Mouse (Mus musculus): Measurements from ENCODE around the gene Mc1r.
A peak's percentile ranks its signal among the peaks of the same experiment; 100 is the strongest.

Mc1r gene

DNA sequence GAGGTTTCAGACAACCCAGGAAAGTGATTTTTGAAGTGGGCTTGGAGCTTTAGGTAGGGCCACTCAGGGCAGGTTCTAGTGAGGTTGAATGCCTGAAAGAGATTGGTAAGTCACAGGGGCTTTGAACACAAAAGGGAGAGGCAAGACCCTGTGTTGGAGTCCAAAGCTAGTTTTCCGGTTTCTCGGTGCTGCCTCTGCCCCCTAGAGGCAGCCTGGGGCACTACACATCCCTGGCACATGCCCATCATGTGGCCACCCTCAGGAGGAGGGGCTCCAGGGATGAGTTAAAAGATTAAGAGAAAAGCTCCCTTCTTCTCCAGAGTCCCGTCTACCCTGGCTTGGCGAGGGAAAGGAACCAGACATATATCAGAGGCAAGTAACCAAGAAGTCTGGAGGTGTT, at the start of gene Mc1r:
Gene Mc1r, plus strand, starts transcription at position 322 of the 400 bp plus-strand sequence.
- peak; percentile 64 to 80 for DNase-seq (ENCODE audit: low spot score in 2 of 2)

DNA sequence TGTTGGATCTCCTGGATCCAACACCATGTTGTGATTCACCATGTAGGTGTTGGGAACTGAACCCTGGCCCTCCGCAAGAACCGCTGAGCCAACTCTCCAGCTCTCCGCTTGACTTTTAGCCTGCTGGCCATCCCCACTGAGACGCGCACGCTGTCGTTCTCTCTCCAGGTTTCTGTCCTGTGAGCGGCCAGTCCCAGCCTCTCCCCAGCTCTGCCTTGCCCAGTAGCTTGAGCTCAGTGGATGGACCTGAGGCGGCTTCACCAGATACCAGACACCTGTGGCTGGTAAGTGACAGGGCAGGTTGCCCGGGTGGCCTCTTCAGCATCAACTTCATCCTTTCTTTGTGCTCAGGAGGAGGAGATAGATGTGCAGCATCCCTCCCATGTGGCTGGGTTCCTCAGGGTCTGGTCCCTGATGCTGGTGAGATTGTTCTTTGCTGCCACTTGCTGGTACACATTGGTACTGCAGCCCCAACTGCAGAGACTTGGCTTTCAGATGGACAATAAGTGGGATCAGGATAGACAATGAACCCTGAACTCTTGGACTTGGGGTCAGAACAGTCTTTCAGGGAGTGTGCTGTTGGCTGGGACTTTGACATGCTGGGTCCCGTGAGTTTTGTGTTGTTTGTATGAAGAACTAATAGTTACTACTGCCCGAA, 45.7 kb upstream of the Mc1r start:
- DNase-seq (ENCODE audit: low spot score in 2 of 2): peak; percentile 31 to 67

DNA sequence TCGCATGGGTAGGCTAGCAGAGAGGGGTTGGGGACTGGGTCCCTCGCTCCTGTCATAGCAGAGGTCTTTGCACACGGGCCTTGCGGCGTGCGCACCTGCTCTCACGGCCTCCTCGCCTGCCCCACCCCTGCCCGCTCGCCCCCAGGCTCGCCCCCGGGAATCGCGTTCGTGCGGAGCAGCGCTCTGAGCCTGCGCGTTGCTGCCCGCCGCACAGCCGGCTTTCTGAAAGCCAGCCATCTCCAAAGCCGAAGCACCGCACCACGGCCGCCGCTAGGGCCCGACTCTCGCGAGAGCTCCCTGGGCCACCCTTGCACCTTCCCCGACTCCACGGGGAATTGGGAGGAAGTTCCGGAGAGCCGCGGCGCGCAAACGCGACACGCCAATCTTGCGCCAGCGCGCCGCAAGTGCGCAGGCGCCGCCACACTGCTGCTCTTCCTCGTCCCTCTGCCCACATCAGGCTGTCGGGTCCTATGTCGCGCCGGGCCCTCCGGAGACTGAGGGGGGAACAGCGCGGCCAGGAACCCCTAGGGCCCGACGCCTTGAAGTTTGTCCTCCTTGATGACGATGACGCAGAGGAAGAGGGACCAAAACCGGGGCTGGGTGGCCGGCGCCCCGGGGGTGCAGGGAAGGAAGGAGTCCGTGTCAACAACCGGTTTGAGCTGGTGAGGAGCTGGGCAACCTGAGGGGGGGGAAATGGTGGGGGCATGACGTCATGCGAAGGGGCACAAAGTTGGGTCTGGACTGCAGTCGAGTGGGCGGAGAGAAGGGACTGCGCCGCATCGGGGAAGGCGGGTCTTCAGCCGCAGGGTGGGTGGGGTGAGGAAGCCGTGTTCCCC, 33.3 kb upstream of the Mc1r start, which contains the start of gene Tcf25:
Gene Tcf25, plus strand, starts transcription at position 351 of the 836 bp plus-strand sequence.
- DNase-seq (ENCODE audit: low spot score in 2 of 2): peak; percentile 95

DNA sequence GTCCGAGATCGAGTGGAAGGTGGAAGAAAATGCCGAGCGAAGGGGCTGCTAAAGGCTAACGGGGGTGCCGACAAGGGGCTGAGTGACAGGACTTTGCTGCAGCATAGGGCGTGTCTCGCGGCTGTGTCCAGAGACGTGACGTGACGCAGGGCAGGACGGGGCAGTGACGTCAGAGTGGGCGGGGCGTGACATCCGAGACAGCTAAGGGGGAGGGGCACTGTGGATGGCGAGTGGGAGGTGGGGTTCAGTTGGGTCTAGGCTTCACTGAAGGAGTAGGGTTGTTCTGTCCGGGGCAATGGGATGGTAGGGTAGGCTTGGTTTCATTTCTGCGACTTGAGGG, 32.7 kb upstream of the Mc1r start:
- DNase-seq (ENCODE audit: low spot score in 2 of 2): peak; percentile 90 to 95

DNA sequence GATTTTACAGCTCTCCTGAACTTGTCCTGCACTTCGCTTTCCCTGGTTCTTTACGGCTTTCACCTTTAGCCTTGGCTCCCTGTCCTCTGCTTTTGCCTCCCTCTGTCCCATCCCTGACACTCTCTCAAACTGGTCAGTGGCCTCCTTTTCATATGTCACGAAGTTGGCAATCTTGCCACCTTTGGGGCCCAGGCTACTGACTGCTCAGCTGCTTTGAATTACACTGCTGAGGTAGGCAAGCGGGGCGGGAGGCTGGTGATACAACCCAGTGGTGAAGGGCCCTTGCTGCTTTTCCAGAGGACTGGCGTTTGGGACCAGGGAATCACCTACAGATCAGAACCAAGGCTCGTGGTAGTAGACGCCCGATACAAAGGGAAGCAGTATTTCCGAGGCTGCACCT, 31.2 kb upstream of the Mc1r start:
- DNase-seq (ENCODE audit: low spot score in 2 of 2): no peak

DNA sequence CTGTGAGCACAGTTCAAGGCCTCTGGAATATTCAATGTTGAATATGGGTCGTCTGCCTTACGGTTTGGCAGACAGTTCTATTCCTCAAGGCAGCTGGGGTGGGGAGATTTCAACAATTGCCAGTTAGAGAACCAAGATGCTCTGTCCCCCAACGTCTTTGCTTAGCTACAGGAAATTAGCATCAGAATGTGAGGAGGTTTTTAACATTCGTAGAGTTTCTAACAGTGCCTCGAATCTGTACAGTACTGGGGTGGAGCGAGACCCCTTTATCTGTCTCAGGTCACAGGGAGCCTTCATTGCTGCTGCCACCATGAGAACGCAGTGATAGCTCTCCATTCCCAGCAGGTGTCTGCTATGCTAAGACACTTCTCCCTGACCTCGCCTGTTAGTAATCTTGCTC, 30.8 kb upstream of the Mc1r start:
- no peak for DNase-seq (ENCODE audit: low spot score in 2 of 2)

DNA sequence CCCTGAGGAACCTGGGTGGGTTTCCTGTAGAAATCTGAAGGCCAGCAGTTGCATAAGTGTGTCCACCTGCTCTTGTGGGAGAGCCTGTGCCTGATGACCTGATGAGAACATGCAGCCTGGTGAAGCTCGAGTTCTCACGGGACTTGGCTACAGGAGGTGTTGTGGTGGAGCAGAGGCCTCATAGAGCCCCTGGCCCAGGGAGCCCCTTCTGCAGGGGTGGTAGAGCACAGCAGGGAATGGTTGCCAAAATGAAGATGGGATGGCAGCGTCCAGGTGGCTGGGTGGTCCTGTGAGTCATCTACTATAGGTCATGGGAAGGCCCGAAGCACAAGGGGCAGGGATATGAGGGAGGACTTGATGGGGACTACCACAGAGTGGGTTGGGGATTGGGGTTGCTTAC, 25.2 kb upstream of the Mc1r start:
- DNase-seq (ENCODE audit: low spot score in 2 of 2): no peak

DNA sequence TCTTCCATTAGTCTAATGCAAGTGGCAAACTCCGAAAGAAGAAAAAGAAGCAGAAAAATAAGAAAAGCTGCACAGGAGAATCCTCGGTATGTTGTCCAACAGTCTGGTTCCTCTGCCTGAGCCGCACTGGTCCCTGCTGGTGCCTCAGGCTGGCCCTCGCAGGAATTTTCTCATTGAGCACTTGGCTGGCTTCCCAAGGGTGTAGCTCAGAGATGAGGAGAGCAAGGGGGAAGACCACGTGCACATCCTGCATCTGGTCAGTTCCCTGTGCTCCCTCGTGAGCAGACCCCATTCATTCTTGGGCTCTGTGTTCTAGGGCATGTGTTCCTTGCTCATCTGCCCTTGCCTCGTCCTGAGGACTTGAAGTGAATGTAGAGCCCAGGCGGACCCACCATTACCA, 24.4 kb upstream of the Mc1r start:
- no peak for DNase-seq (ENCODE audit: low spot score in 2 of 2)

DNA sequence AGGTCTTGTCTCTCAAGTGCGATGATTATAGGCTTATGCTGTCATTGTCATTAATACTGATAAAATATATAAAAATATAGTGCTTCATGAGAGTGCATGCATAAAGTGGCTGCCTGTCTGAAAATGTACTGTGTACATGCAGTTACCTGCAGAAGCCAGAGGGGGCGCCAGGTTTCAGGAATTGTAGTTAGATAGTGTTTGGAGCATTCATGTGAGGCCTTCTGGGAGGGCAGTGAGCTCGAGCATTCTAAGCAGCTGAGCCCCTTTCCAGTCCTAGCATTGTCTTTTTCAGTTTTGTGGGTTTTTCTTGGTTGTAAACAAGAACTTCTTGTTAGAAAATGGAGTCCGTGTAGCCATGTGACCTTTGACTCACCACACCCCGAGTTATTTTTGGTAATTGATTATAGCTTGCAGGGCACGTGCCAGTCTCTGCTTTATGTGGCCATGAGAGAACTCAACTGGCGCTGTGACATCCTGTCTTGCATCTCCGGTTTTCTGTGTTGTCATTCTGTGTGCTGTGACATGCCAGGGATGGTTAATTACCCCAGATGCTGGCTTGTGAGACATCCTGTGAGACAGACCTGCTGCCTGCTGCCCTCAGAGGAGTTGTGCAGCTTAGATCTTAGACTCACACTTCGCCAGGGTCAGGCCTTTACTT, 21.9 kb upstream of the Mc1r start:
- peak in 1 of 2 experiments; percentile 50 for DNase-seq (ENCODE audit: low spot score in 2 of 2)

DNA sequence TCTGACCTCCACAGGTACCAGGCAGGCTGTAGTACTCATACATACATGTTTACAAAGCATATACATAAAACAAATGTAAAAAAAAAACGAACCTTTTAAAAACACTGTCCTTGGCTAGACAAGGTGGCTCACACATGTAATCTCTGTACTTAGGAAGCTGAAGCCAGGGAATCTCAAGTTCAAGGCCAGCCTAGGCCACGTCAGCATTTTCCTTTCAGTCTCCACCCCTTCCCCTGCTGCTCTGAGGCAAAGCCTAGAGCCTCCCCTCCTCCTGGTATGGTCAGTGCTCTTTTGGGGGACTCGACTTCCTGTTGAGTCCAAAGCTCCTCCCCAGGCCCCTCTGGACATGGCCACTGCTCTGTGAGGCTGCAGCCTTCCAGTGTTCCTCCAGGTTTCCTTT, 19.9 kb upstream of the Mc1r start:
- DNase-seq (ENCODE audit: low spot score in 2 of 2): no peak

DNA sequence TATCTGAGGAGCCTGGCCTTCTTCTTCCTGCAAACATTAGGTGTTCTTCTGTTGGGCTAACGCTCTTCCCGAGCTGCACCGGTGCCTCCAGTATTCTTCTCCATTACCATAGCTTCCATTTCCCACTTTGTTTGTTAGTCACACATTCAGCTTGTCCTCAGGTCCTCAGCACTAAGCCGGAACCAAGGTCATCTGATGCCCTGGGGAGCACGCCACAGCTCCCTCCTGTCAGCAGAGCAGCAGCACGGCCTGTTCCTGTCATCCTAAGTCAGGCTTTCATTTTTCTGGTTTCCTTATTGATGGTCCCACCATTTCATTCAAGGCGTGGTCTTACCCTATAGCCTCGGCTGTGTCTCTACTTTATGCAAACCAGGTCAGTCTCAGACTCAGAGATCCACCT, 19.1 kb upstream of the Mc1r start:
- DNase-seq (ENCODE audit: low spot score in 2 of 2): no peak

DNA sequence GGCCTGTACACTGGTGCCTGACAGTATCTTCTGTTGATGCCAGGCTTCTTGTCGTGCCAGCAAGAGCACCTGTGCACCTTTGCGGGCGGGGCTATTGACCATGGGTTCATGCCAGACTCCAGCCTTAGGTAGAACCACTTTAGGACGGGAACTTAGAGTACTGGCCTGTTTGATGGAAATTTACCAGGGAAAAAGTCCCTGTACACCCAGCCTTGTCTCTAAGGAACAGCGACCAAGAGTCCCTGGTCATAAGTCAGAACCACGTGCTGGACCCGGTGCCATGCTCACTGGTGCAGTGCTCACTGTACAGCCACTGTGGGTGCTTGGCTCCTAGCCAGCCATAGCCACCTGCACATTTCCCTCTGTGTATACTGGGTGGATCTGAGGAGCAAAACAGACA, 17.9 kb upstream of the Mc1r start:
- DNase-seq (ENCODE audit: low spot score in 2 of 2): no peak

DNA sequence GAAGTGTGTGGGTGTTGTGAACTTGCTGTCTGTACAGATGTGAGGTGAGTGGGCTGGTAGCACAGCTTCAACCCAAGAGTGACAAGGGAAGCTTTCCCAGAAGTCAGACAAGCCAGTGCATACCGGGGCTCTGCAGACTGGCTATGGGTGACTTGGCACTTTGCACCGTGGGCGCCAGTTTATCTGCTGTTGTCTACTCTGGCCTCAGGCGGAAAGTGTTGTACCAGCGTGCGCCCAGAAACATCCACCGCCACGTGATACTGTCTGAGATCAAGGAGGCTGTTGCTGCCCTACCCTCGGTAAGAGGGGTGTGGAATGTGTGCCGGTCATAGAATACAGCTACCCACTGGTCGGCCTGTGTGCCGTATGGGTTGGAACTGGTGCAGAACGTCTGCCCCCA, 8.6 kb upstream of the Mc1r start:
- no peak for DNase-seq (ENCODE audit: low spot score in 2 of 2)

DNA sequence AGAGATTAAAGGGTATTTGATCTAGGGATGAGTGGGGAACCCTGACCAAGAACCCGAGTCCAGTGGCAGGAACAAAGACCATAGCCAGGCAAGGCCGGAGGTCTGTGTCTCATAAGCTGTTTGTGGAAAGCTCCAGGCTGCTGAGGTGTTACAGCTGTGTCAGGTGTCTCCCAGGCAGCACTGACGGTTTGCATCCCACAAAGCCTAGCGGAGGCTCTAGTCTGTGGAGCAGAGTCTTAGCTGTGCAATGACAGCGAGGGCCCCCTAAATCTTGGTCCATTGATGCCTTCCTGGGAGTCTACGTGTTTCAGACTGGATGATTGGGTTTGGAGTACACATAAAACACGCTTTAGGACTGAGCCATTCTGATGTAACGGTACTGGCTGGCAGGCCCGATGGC, 5.0 kb upstream of the Mc1r start:
- no peak for DNase-seq (ENCODE audit: low spot score in 2 of 2)

DNA sequence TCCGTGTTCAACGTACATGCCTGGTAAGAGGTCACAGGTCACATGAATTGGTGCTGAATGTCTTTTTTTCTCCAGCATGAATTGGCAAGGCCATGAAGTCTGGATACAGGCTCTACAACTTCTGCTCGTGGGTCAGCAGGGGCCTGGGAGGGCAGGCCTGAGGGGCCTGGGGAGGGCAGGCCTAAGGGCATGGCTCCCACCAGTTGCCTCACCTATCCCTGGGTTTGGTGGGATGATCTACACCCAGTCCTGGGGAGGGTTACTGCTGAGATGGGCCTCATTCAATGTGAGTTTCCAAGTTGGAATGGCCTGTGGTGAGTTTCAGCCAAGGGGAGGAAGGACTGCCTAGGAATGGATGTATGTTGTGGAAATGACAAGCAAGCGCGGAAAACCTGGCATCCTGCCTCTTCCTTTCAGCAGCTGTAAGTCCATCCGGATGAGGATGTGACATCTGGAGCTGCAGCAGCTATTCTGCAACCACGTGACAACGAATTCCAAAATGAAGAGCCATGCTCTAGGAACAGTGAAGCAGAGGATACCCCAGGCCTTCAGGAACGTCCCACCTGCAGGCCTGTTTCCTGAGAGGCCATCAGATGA, 4.1 kb upstream of the Mc1r start:
- no peak for DNase-seq (ENCODE audit: low spot score in 2 of 2)

DNA sequence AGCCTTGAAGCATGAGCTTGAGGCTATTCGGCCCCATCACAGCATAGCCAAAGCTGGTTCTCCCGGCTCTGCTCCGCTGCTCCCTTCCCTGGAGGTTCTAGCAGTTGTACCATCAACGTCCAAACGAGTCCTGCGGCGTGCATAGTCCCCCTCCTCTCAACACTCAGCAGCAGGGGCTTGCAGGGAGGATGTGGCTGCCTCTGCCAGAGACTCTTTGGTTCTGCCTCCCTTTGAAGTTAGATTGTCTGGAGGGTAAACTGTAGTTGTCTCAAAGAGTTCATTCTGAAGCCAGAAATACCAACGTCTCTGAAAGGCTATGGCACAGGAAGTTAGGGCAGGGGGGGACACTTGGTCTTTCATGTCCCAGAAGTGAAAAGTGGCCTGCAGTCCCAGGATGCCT, 2.4 kb upstream of the Mc1r start:
- DNase-seq (ENCODE audit: low spot score in 2 of 2): peak; percentile 72 to 74

DNA sequence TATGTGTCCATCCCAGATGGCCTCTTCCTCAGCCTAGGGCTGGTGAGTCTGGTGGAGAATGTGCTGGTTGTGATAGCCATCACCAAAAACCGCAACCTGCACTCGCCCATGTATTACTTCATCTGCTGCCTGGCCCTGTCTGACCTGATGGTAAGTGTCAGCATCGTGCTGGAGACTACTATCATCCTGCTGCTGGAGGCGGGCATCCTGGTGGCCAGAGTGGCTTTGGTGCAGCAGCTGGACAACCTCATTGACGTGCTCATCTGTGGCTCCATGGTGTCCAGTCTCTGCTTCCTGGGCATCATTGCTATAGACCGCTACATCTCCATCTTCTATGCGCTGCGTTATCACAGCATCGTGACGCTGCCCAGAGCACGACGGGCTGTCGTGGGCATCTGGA, 705 bp downstream of the Mc1r start:
- no peak for DNase-seq (ENCODE audit: low spot score in 2 of 2)

DNA sequence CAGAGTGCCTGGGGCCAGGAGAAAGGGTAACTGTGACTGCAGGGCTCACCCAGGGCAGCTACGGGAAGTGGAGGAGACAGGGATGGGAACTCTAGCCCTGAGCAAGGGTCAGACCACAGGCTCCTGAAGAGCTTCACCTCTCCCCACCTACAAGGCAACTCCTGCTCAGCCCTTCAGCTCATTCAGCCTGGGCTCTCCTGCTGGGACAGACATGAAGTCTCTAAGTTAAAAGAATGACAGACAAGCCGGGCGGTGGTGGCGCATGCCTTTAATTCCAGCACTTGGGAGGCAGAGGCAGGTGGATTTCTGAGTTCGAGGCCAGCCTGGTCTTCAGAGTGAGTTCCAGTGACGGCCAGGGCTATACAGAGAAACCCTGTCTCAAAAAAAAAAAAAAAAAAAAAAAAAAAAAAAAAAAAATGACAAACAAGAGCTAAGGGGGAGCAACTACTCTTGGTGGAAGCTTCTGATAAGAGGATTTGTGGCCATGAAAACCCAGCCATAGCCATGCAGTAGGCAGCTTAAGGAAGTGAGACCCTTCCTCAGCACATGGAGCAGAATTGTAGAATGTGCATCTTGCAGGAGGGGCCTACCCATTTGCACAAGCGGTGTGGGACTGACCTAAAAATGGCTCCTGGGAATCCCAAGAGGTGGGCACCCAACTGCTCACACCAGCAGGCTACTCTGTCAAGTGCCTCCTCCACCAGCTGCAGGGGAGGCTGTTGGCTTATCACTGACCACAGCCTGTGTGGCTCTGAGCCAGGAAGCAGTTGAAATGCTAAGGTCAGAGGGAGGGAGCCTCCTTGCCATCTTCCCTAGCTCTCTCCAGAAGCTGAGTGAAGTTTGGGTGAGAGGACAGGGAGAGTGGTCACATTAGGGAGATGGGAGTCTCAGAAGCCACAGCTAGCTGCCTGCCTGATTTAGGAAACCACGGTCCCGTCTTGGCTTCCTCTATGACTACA, 2.0 kb downstream of the Mc1r start:
- no peak for DNase-seq (ENCODE audit: low spot score in 2 of 2)

DNA sequence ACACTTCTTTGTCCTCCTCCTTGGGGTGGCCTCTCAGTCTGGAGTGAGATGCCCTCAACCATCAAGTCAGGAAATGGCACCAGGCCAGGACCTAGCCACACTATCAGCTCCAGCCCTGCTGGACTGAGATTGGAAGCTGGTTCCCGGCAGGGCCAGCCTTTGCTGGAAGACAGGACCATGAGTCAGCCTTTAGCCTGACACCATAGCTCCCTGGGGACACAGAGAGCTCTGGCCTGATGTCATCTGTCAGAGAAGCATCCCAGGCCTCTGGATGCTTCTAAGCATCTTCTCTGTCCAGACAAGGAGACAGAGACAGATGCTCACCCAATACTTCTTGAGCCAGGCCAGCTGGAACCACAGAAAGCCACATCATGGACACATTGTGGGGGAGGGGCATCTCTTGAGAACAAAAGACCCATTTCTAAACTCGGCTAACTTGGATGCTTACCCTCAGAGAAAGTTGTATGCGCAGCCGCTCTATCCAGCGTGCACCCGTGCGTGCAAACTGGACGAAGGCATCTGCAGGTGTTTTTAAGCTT, 3.2 kb downstream of the Mc1r start:
- no peak for DNase-seq (ENCODE audit: low spot score in 2 of 2)

DNA sequence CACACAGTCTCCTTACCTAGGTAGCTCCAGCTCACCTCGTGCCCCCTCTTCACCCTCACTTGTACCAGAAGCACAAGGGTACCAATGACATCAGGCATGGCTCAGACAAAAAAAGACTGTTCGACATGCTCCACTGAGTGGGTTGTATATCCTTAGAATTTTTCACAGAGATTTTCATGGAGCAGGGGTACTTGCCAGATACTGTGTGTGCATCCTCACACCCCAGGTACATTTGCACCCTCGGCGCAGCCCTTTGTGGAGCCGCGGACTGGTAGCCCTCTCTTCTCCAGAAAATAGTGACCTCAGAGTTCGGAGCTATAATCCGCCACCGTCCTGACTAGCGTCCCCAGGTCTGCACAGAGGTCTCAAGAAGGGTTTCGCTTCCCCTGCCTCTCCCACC, 3.9 kb downstream of the Mc1r start:
- DNase-seq (ENCODE audit: low spot score in 2 of 2): no peak

DNA sequence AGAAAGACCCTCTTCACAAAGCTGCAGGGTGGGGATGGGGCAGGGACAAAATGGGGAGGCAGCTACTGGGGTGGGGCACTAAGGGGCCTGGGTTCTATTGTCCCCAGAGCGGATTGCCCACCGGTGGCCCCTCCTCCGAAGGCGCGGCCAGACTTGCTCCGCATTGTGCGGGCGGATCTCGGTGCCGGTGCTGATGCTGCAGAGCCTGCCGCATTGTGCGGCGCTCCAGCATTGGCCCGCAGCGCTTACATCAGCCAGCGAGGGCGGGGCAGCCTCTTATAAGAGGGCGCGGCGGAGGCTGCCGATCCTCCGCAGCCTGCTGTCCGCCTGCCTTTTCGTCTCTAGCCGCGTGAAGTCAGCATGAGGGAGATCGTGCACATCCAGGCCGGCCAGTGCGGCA, 4.3 kb downstream of the Mc1r start, which contains the start of gene Tubb3:
Gene Tubb3, plus strand, starts transcription at position 179 of the 400 bp plus-strand sequence.
- DNase-seq (ENCODE audit: low spot score in 2 of 2): no peak

All from thymus, postnatal 10 days (tissue).